Mouse (Mus musculus) lung, adult 2 months (tissue): ENCODE results near the gene Mllt10.

Source experiments
- CTCF ChIP-seq: fragments of 200-500 bp; IDR thresholded peaks from 2 replicates; pipeline ENCODE4 v1.5.1; 2011; ENCODE audit warnings: mild to moderate bottlenecking, low read length, control low read depth; ENCODE audit not compliant: insufficient read depth
- POLR2A ChIP-seq: fragments of 200-500 bp; IDR thresholded peaks from 2 replicates; pipeline ENCODE4 v1.6.1; 2011; ENCODE audit warnings: low read depth, mild to moderate bottlenecking, control low read depth, low read length, borderline replicate concordance; ENCODE audit errors: extremely low read depth

- TF ChIP-seq CTCF (no peak), POLR2A (no peak)
Observed at GRCm38 (mm10) chr2:18228486-18229062, 173.5 kb downstream of the Mllt10 start.
